Mouse (Mus musculus): ENCODE data around the gene Gm37419.

The Gm37419 gene

GRCm38 (mm10) chr16:23997228-23997627 is 8.9 kb downstream of the Gm37419 start:
- no peak for DNase-seq (ENCODE audit: low spot score)

DNA sequence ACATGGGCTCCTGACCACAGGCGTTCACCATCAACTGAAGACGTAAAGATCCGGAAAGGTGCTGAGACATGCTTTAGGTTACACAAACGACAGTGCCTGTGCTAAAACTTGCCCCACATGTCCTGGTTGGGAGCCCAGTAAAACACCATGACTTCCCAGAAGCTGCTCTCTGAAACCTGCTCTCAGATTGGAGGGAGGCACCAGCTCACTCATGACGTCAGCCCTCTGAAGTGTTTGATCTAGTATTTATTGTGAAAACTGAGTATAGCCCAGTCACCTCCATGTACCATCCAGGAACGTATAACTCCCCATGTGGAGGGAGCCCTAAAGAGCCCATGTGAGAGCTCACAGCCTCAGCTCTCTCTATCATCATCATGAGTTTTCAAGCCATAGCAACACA is 9.6 kb downstream of the Gm37419 start:
- no peak for DNase-seq (ENCODE audit: low spot score)

GRCm38 (mm10) chr16:24005928-24006327 is 17.6 kb downstream of the Gm37419 start:
- DNase-seq (ENCODE audit: low spot score), result no peak

- no peak for DNase-seq (ENCODE audit: low spot score)
Measured at GRCm38 (mm10) chr16:24009891-24010290, 21.6 kb downstream of the Gm37419 start.

- no peak for DNase-seq (ENCODE audit: low spot score)
Measured at GRCm38 (mm10) chr16:24011306-24011705, 23.0 kb downstream of the Gm37419 start.

DNA sequence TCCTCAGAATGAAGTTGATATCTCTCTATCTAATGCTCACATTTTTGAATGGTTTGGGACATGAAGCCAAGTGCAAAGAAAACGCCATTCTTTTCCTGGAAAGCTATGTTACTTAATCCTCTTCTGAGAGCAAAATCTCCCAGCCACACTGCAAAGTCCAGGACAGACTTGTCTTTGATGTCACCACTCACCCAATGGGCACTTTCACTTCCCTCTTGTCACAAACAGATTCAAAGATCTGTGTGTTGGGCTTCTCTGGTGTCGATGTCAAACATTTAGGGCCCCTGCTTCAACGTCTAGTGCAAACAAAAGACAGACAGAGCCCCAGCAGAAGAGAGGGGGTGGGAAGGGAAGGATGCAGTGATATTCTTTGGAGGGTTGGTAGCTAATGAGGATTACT is 23.8 kb downstream of the Gm37419 start:
- DNase-seq (ENCODE audit: low spot score), result no peak

- DNase-seq (ENCODE audit: low spot score), result no peak
Measured at GRCm38 (mm10) chr16:24014378-24014777, 26.1 kb downstream of the Gm37419 start.

DNA sequence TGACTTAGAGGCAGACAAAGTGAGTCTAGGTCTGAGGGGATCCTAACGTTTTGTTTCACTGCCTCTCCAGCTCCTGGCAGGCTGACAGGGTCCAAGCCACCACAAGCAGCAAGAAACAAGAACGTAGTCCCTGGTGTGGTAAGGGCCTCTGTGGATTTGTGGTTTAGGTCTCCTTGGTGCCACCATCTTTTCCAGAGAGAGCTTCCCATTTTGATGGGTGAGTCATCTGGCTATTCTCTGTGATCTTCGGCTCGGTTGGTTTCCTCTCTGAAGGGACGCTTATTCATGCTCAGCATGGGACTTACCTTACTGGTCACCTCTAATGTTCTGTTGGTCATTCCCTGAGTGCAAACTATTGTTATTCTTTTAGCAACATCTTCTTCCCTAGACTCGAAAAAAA is 28.0 kb downstream of the Gm37419 start:
- DNase-seq (ENCODE audit: low spot score), result no peak

DNA sequence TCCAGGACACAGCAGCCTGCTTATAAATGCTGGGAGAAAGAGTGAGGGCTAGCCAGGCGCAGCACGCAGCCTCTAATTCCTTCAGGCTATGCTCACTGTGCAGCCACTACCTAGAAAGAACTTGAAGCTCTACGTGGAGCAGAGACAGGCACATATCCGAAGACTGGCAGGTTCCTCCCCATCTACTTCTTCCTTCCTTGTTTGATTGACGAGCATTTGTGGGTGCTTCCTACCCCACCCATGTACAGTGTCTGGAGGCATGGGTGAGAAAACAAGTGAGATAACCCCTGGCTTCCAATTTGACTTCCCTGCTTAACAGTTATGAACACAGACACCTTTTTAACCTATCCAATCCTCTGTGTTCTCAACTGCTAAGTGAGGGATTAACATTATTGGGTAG is 28.5 kb downstream of the Gm37419 start:
- DNase-seq (ENCODE audit: low spot score), result no peak

DNA sequence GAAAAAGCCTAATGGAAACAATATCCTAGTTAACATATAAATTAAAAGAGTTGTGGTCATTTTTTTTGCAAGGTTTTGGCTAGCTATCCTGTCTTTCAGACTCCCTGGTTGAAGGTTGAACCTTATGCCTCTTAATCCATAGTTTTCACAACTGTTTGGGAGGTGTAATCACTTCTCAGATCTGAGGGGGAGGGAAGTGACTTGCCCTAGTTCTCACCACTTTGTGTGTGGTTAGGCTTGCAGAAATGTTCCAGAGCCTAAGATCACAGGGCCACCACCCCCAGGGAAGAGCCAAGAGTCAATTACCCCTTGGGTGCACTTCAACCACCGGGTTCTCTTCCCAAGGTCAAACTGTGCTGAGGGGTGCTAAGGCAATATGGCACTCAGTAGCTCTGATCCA is 33.4 kb downstream of the Gm37419 start:
- DNase-seq (ENCODE audit: low spot score), result no peak

- DNase-seq (ENCODE audit: low spot score), result no peak
Measured at GRCm38 (mm10) chr16:24022605-24023004, 34.3 kb downstream of the Gm37419 start.

DNA sequence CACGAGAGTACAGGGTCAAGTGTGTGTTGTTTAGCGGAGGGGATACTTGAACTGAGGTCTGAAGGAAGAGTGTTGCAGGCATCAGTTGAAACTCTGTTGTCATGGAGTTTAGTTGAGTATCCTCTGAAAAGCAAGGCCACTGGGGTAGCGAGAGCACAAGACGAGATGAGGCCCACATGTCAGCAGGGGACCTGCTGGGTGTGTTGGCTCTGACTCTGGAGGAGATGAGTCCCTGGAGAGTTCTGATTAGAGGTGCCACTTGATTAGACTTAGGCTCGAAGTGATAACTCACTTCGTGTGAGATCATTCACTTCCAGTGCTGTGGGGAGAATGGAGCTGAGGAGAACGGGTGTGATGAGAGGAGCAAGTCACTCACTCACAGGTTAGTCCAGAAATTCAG is 37.2 kb downstream of the Gm37419 start:
- DNase-seq (ENCODE audit: low spot score), result no peak

- no peak for DNase-seq (ENCODE audit: low spot score)
Measured at GRCm38 (mm10) chr16:24029965-24030672, 41.8 kb downstream of the Gm37419 start.

DNA sequence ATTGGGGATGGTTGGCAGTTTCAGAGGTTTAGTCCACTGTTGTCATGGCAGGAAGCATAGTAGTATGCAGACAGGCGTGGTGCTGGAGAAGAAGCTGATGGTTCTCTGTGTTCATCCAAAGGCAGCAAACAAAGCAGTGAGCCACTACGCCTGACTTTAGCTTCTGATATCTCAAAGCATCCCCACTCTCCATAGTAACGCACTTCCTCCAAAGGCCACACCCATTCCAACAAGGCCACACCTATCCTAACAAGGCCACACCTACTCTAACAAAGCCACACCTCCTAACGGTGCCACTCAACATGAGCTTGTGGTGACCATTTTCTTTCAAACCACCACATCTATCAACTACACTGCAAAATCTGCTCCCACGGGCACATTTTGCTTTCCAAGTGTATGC is 45.0 kb downstream of the Gm37419 start:
- no peak for DNase-seq (ENCODE audit: low spot score)

GRCm38 (mm10) chr16:24034450-24034849 is 46.2 kb downstream of the Gm37419 start:
- DNase-seq (ENCODE audit: low spot score), result no peak

GRCm38 (mm10) chr16:24035767-24036166 is 47.5 kb downstream of the Gm37419 start:
- DNase-seq (ENCODE audit: low spot score), result no peak

DNA sequence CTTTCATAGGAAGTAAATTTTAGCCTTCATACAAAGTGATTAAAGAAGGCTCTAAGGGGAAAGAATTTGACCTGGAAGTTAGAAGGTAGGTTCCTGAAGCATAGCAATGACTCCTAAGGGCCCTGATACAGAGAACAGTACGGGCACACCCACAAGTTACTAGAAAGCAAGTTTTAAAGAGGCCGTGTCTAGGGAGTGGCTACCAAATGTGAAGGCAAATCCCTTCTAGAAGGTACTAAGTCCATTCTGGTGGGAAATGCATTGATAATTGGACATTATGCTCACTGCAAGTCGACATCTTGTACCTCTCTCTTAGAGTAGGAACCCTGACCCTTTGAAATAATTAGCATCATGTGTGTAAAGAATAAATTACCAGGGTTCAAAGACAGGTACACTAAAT is 48.1 kb downstream of the Gm37419 start:
- DNase-seq (ENCODE audit: low spot score), result no peak
